Mouse (Mus musculus): ENCODE data around the gene Phf11d. TPM values are rescaled to one million over a fixed set of nuclear protein-coding genes. Genes with fewer than 3 reads are reported as not detected.
A peak's percentile ranks its signal among the peaks of the same experiment; 100 is the strongest.
"Not testable (repeated sequence)": the region's sequence is repeated elsewhere in the genome, so short reads cannot be mapped to it uniquely, and the experiment has no call there.

Gene Phf11d
- 4.5 and 5.1 TPM in 2 replicates for polyA plus RNA-seq (2015; fragmentation: Nextera tagmentation; extraction: Ambion mirVana)

- H3K27me3 ChIP-seq (replicated peaks; ENCODE audit: control insufficient read depth, insufficient read depth, low read length), result no peaks in the 10 kb centered on the region
- H3K36me3 ChIP-seq (ENCODE audit: control insufficient read depth, insufficient read depth), result no peaks in the 10 kb centered on the region
- no peaks in the 10 kb centered on the region for H3K4me1 ChIP-seq (replicated peaks; ENCODE audit: control insufficient read depth, insufficient read depth, low read length)
- 59% methylated on average over 6 of the region's 6 CpGs for WGBS
- no peak within 1 kb of the TSS for H3K4me3 ChIP-seq (ENCODE audit: low read depth, low read length)
- H3K4me2 ChIP-seq (replicated peaks; ENCODE audit: low read depth), result peak within 1 kb of the TSS; percentile 45
- H3K9ac ChIP-seq (ENCODE audit: low read depth, low read length), result no peak within 1 kb of the TSS
- H3K27ac ChIP-seq (ENCODE audit: low read depth, low read length), result peak within 1 kb of the TSS; percentile 70
- TF ChIP-seq CTCF (IDR thresholded peaks at IDR 0.05; ENCODE audit: low read depth), result peak; percentile 54
- ATAC-seq, result peak; percentile 25; the same call in 1 of the 2 replicates
- H3K9me3 ChIP-seq (ENCODE audit: control insufficient read depth), result no peaks in the 10 kb centered on the region
Observed at GRCm38 (mm10) chr14:59365244-59365644, at the start of gene Phf11d. Gene Phf11d, minus strand, starts transcription at chr14:59365470.

- H3K9ac ChIP-seq (ENCODE audit: low read depth, low read length); H3K4me2 ChIP-seq (replicated peaks; ENCODE audit: low read depth); H3K4me3 ChIP-seq (ENCODE audit: low read depth, low read length); ATAC-seq; H3K4me1 ChIP-seq (replicated peaks; ENCODE audit: control insufficient read depth, insufficient read depth, low read length); H3K36me3 ChIP-seq (ENCODE audit: control insufficient read depth, insufficient read depth); H3K9me3 ChIP-seq (ENCODE audit: control insufficient read depth); H3K27me3 ChIP-seq (replicated peaks; ENCODE audit: control insufficient read depth, insufficient read depth, low read length); H3K27ac ChIP-seq (ENCODE audit: low read depth, low read length): not testable (repeated sequence)
- WGBS, result 100% methylated on average over 2 of the region's 2 CpGs
Observed at GRCm38 (mm10) chr14:59414979-59415378, 49.7 kb upstream of the Phf11d start.

- Histone ChIP-seq H3K4me1 (replicated peaks; ENCODE audit: control insufficient read depth, insufficient read depth, low read length) (no peaks in the 10 kb centered on the region), H3K9me3 (ENCODE audit: control insufficient read depth) (no peaks in the 10 kb centered on the region), H3K4me2 (replicated peaks; ENCODE audit: low read depth) (no peak overlapping the region), H3K27ac (ENCODE audit: low read depth, low read length) (no peak overlapping the region), H3K9ac (ENCODE audit: low read depth, low read length) (no peak overlapping the region), H3K27me3 (replicated peaks; ENCODE audit: control insufficient read depth, insufficient read depth, low read length) (no peaks in the 10 kb centered on the region), H3K4me3 (ENCODE audit: low read depth, low read length) (no peak overlapping the region), H3K36me3 (ENCODE audit: control insufficient read depth, insufficient read depth) (0 out of 2 replicates have a peak, but pooled peaks cover 6% of the 10 kb centered on the region)
- no peak for TF ChIP-seq CTCF (IDR thresholded peaks at IDR 0.05; ENCODE audit: low read depth)
- ATAC-seq, result no peak
- 69% methylated on average over 2 of the region's 2 CpGs for WGBS
Observed at GRCm38 (mm10) chr14:59396999-59397398, 31.7 kb upstream of the Phf11d start.

- no peak for ATAC-seq
Observed at GRCm38 (mm10) chr14:59395281-59395680, 30.0 kb upstream of the Phf11d start, which contains the start of gene Phf11c. Gene Phf11c, minus strand, starts transcription at chr14:59395381.

GRCm38 (mm10) chr14:59390181-59390580 is 24.9 kb upstream of the Phf11d start:
- not testable (repeated sequence) for H3K27me3 ChIP-seq (replicated peaks; ENCODE audit: control insufficient read depth, insufficient read depth, low read length); H3K4me1 ChIP-seq (replicated peaks; ENCODE audit: control insufficient read depth, insufficient read depth, low read length); ATAC-seq; H3K4me3 ChIP-seq (ENCODE audit: low read depth, low read length); H3K36me3 ChIP-seq (ENCODE audit: control insufficient read depth, insufficient read depth); H3K9ac ChIP-seq (ENCODE audit: low read depth, low read length); H3K27ac ChIP-seq (ENCODE audit: low read depth, low read length); H3K4me2 ChIP-seq (replicated peaks; ENCODE audit: low read depth); H3K9me3 ChIP-seq (ENCODE audit: control insufficient read depth)
- 44% methylated on average over 4 of the region's 4 CpGs for whole genome bisulfite sequencing
- peak; percentile 57 for TF ChIP-seq CTCF (IDR thresholded peaks at IDR 0.05; ENCODE audit: low read depth)

More at GRCm38 (mm10) chr14:59395281-59395680, 30.0 kb upstream of the Phf11d start, which contains the start of gene Phf11c:
- no peaks in the 10 kb centered on the region for H3K36me3 ChIP-seq (ENCODE audit: control insufficient read depth, insufficient read depth)
- no peak within 1 kb of the TSS for H3K27ac ChIP-seq (ENCODE audit: low read depth, low read length)
- 88% methylated on average over 3 of the region's 3 CpGs for WGBS
- TF ChIP-seq CTCF (IDR thresholded peaks at IDR 0.05; ENCODE audit: low read depth), result no peak
- no peak within 1 kb of the TSS for H3K4me2 ChIP-seq (replicated peaks; ENCODE audit: low read depth)
- no peak within 1 kb of the TSS for H3K4me3 ChIP-seq (ENCODE audit: low read depth, low read length)
- no peaks in the 10 kb centered on the region for H3K9me3 ChIP-seq (ENCODE audit: control insufficient read depth)
- no peak within 1 kb of the TSS for H3K9ac ChIP-seq (ENCODE audit: low read depth, low read length)
- no peaks in the 10 kb centered on the region for H3K27me3 ChIP-seq (replicated peaks; ENCODE audit: control insufficient read depth, insufficient read depth, low read length)
- no peaks in the 10 kb centered on the region for H3K4me1 ChIP-seq (replicated peaks; ENCODE audit: control insufficient read depth, insufficient read depth, low read length)

- Histone ChIP-seq H3K27me3 (replicated peaks; ENCODE audit: control insufficient read depth, insufficient read depth, low read length) (no peaks in the 10 kb centered on the region), H3K36me3 (ENCODE audit: control insufficient read depth, insufficient read depth) (0 out of 2 replicates have a peak, but pooled peaks cover 3% of the 10 kb centered on the region), H3K4me1 (replicated peaks; ENCODE audit: control insufficient read depth, insufficient read depth, low read length) (no peaks in the 10 kb centered on the region), H3K27ac (ENCODE audit: low read depth, low read length) (no peak overlapping the region), H3K9ac (ENCODE audit: low read depth, low read length) (no peak overlapping the region), H3K9me3 (ENCODE audit: control insufficient read depth) (no peaks in the 10 kb centered on the region), H3K4me3 (ENCODE audit: low read depth, low read length) (no peak overlapping the region), H3K4me2 (replicated peaks; ENCODE audit: low read depth) (no peak overlapping the region)
- WGBS, result 76% methylated on average over 1 of the region's 1 CpGs
- TF ChIP-seq CTCF (IDR thresholded peaks at IDR 0.05; ENCODE audit: low read depth), result no peak
- peak; percentile 82 for ATAC-seq
Observed at GRCm38 (mm10) chr14:59389532-59389931, 24.3 kb upstream of the Phf11d start.

Data from intestine, postnatal 0 days (tissue).